Mouse (Mus musculus): ENCODE data around the gene Bhmt2.

The Bhmt2 gene

GRCm38 (mm10) chr13:93637282-93638245 lies 36.5 kb downstream of the Bhmt2 start, which contains the start of gene Bhmt:
Gene Bhmt (minus strand): TSS chr13:93637961.
- no peak for DNase-seq

DNA sequence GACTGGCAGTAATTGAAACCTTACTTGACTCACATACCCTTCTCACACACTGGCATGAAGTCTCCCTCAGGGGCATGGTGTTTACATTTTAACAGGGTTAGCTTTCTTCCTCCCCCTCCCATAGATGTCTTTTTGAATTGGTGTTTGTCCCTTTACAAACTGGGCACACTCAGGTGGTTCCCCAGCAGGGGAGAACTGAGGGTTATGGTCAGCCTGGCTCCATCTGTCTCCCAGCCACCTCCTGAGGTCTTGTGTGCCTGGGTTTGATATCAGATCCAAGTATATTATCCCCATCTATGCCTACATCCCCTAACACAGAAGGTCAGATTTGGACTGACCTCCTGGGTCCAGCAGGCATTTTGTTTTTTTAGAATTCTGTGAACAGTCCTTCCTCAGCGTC lies 37.5 kb downstream of the Bhmt2 start:
- DNase-seq: no peak

DNA sequence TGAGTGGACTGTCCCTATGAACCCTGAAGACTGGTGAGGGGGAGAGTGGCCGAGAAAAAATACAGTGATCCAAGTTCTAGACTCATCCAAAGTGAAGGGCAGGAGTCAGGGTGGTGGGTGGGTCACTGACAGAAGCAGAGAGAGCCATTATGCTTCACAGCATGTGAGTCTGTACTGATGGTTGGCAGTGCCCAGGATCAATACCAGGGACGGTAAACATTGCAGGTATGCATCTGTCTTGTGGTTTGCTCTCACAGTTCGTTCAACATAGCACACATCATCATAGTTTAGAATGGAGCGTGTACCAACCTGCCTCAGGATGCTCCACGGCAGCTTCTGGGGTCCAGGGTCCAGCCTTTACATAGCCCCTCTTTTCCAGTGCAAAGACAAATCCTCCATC lies 41.2 kb downstream of the Bhmt2 start:
- no peak for DNase-seq

DNA sequence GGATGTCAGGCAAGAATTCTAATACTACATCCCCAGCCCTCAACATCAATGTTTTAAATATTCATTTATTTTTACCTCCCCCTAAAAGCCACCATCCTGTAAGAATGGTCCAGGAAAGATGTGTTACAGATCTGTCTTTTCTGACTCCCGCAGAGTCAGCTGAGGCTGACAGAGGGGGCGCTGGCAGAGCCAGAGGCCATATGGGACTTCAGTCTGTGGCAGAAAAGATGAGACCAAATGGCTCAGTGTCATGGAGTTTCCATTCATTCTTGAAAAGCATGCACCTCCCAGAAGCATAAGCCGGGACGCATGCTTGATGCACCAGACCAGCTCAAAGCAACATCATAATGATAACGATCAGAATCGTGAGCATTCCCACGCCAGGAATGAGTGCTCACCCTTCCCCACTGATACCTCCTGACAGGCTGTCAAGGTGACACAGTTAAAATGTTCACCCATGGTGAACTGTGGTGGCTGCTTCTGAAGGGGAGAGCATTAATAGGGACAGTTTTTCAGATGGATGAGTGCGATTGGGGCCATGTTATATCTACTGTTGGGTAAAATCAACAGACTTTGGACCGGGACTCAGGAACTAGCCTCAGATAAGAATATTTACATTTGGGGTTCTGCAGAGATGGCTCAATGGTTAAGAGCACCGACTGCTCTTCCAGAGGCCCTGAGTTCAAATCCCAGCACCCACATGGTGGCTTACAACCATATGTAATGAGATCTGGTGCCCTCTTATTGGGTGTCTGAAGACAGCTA lies 43.0 kb downstream of the Bhmt2 start:
- DNase-seq: no peak

- DNase-seq: no peak
These were observed 45.2 kb downstream of the Bhmt2 start for GRCm38 (mm10) chr13:93628861-93629260.

GRCm38 (mm10) chr13:93614361-93614948 lies 59.6 kb downstream of the Bhmt2 start:
- no peak for DNase-seq

GRCm38 (mm10) chr13:93613771-93614170 lies 60.3 kb downstream of the Bhmt2 start:
- no peak for DNase-seq

- DNase-seq: peak; percentile 56 to 60
These were observed 61.2 kb downstream of the Bhmt2 start for GRCm38 (mm10) chr13:93612660-93613607.

DNA sequence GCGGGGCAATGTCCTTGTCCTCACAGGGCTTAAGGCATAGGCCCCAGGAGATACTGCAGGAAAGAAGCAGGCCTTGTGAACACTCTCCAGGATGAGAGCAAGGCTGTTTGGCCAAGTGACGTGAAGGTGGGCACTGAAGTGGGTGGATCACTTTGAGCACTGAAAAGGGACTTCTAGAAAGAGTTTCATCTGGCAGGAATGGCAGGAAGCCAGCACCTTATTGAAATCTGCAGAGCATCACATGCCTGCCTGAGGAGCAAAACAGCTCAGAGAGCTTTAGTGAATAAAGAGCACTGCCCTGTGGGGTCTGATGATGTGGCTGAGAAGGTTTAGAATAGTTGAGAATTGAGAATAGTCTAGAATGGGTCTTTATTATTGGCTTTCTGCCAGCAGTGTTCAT lies 65.6 kb downstream of the Bhmt2 start:
- DNase-seq: no peak

GRCm38 (mm10) chr13:93607701-93608100 lies 66.4 kb downstream of the Bhmt2 start:
- DNase-seq: no peak

DNA sequence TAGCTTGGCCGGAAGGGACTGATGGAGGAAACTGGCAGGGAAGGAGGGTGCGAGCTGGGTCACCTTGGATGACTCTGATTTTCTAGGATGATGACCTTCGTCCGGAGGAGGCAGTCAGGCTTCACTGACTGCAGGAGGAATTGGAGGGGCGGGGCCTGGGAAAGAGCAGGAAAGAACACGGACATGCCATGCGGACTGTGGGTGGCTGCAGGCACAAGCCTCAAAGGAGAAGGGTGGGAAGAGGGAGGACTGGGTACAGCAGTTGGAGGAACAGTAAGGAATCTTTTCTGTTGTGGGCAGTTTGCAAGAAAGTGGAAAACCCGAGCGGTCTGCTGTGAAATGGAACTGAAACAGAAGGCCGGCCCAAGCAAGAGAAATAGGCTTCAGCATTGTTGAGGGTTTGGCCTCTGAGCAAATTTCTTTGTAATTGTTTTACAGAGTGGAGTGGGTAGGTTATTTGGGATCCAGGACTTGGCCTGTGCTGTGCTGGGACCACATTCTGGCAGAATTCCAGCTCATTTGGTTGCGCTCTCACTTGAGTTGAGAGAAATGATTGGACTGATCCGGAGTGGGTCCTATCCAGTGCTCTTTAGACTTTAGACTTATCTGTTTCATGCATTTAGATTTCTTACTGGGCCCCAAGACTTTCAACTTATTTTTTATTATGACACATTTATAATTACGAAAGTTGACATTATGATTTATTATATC lies 67.1 kb downstream of the Bhmt2 start:
- DNase-seq: no peak

Data from B cell, adult 2 months (primary cell).